Mouse (Mus musculus) kidney, postnatal 36 days (tissue): ENCODE measurements around the gene Vmn1r178.
"Not testable (repeated sequence)": the region's sequence is repeated elsewhere in the genome, so short reads cannot be mapped to it uniquely, and the experiment has no call there.

Source experiments
- DNase-seq, 2 experiments: peaks; one replicate each; pipeline ENCODE4 v3.0.0; 2021 to 2022; ENCODE audit warnings: mixed read lengths in 2 of 2

The Vmn1r178 gene

DNA sequence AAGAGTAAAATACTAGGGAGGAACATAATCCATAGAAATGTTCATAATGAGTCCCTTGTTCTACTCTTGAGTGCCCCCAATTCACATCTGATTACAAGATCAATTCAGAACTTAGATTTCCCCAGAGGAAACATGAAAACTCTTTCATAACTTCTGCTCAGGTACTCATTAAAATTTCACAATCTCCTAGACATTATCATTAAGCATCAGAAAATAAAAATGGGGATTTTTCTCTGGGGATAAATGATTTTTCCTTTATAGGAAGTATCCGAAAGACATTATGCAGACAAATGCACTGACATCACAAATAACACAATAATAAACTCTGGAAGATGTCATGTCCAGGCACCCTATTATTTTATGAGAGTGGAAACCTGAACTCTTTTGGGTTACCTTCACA lies at the start of gene Vmn1r178:
Gene Vmn1r178 (plus strand): TSS at position 301 of the 400 bp plus-strand sequence.
- DNase-seq: no peak

DNA sequence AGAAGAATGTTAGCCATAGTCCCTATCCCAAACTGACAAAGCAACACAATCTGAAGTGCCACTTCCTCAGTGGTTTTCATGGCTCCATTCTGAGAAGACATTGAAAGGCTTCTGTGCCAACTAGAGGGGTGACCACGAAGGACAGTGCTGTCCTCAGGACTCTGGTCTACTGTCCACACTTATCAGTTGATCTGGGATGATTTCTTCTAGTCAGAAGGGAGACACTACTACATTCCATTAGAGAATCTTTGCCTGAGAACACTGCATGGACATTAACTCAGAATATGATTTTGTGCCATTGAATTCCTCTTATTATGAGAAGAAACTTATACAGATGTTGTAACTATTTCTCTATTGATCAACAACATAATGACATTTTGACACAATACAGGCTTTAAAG lies 25.5 kb upstream of the Vmn1r178 start, which contains the start of gene Vmn1r177:
Gene Vmn1r177 (minus strand): TSS at position 101 of the 400 bp plus-strand sequence.
- DNase-seq: not testable (repeated sequence)

DNA sequence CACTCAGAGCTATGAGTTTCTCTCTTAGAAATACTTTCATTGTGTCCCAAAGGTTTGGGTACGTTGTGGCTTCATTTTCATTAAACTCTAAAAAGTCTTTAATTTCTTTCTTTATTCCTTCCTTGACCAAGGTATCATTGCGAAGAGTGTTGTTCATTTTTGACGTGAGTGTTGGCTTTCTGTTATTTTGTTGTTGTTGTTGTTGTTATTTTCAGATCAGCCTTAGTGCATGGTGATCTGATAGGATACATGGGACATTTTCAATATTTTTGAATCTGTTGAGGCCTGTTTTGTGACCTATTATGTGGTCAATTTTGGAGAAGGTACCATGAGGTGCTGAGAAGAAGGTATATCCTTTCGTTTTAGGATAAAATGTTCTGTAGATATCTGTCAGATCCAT lies 14.9 kb upstream of the Vmn1r178 start:
- DNase-seq: not testable (repeated sequence)

DNA sequence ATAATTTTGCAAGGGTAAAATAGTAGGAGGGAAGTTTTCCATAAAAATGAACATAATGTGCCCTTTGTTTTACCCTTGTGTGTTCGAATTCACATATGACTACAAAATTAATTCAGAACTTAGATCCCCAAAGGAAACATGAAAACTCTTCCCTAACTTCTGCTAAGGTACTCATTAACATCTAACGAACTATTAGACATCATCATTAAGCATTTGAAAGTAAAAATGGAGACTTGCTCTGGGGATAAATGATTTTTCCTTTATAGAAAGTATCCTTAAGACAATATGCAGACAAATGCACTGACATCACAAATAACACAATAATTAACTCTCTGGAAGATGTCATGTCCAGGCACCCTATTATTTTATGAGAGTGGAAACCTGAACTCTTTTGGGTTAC lies 34.9 kb downstream of the Vmn1r178 start, which contains the start of gene Vmn1r179:
Gene Vmn1r179 (plus strand): TSS at position 301 of the 400 bp plus-strand sequence.
- no peak for DNase-seq
